Mouse (Mus musculus): ENCODE data around the gene Fcrla.
"Not testable (repeated sequence)": the region's sequence is repeated elsewhere in the genome, so short reads cannot be mapped to it uniquely, and the experiment has no call there.

The Fcrla gene

DNA sequence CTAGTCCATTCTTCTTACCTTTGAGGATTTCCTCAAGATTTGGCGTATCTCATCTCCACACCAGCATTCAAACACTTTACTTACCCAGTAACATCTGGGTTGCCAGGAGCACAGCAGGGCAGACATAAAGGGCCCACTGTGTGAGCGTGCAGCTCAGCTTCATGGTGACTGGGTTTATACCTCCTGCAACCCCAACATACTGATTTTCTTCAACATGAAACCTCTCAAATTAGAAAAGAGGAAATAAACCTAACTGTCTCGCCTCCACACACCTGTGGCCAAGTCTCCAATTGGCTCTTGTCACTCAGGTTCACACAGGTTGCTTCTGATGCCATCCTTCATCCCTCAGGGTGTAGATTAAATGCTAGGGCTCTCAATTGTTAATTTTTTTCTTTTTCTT is at the start of gene Fcrla:
Gene Fcrla, minus strand, starts transcription at position 206 of the 400 bp plus-strand sequence.
- no peak for DNase-seq (ENCODE audit: low spot score)

DNA sequence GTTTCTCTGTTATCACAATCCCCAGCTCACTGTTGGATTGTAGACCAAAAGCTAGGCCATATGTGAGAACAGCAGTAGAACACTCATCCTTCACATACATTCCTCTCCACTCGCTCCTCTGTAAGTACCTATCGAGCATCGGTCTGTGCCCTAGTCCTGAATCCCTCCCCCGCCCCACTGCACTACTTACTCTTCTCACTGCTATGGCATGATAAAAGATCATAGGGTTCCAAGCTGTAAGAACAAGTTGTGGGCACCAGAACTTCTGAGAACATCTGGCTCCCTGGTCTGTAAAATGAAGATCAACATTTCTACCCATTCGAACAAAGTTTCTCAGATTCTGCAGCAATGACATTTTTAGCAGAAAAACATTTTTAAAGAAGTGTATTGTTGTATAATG is 49.1 kb upstream of the Fcrla start, which contains the start of gene Fcgr2b:
Gene Fcgr2b, minus strand, starts transcription at position 101 of the 400 bp plus-strand sequence.
- no peak for DNase-seq (ENCODE audit: low spot score)

DNA sequence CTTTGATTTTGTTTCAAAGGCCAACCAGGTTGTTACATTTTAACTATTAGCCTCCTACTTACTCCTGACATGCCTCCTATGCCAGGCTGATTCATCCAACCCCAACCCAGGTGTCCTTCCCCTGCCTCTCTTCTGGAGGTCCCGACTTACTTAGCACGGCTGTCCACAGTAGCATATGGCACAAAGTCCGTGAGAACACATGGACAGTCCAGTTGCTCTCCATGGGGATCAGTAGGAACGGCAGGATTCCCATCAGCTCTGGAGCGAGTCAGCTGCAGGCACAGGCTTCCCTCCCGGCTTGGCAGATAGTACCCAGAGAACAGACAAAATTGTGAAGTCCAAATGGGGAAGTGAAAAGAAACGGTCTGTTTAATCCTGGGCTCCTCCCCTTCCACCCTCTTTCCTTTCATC is 48.4 kb upstream of the Fcrla start:
- DNase-seq (ENCODE audit: low spot score): peak; percentile 25

DNA sequence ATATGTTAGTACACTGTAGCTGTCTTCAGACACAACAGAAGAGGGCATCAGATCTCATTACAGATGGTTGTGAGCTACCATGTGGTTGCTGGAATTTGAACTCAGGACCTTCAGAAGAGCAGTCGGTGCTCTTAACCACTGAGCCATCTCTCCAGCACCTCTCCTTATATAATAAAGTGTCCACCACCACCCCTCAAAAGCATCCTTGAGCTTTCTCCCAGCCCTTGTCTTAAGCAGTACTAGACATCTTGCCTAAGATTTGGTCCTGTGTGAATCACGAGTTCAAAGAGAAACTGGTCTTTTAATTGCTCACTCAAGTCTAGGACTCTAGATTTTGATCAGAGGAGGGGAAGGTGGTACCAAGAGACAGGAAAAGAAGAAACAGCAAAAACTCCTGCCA is 48.0 kb upstream of the Fcrla start:
- DNase-seq (ENCODE audit: low spot score): not testable (repeated sequence)

DNA sequence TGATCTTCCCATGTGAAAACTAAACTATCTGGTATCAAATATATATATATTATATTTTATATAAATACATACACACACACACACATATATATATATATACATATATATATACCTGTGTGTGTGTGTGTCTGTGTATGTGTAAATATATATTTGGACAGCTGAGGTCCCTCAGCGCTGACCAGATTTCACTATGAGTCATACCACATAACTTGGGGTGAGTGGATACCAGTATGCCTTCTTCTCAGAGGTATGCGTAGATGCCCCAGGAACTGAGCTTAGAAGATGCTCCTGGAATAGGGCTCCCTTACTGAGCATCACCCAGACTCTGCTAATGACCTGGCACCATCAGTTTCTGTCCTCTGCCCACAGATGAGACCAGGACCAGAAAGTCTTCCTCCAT is 47.4 kb upstream of the Fcrla start:
- no peak for DNase-seq (ENCODE audit: low spot score)

DNA sequence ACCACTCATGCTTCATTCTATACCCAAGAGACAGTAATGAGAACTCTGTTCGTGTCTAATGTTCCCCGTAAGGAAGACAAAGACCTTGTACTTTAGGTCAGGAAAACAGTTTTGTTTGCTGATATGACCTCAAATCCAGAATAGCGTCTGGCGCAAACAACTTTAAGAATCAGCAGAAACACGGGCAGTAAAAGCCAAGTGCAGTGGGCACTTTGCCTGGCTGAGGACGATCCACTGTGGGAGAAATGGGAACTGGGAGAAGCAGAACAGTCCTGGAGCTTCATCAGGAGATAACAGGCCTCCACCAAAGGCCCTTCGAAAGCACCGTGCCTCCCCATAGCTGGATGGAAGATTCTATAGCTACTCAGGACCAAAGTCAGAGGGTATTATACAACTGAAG is 46.8 kb upstream of the Fcrla start:
- no peak for DNase-seq (ENCODE audit: low spot score)

DNA sequence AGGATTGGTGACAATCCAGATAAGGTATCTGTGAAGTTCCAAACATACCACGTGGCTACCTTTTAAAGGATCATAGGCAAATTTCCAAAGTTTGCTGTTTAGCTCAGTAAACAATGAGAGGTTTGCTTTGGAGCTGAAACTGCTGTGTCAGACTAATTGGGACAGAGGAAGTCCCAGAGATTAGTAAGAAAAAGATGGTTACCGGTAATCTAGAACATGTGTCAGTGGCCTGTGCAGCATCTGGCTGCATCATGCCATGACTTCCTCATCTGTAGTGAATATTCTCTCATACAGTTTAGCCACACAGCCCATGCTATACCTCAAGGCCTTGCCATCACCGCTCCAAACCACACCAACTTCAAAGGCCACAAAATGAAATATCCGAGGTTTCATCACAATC is 45.6 kb upstream of the Fcrla start:
- no peak for DNase-seq (ENCODE audit: low spot score)

DNA sequence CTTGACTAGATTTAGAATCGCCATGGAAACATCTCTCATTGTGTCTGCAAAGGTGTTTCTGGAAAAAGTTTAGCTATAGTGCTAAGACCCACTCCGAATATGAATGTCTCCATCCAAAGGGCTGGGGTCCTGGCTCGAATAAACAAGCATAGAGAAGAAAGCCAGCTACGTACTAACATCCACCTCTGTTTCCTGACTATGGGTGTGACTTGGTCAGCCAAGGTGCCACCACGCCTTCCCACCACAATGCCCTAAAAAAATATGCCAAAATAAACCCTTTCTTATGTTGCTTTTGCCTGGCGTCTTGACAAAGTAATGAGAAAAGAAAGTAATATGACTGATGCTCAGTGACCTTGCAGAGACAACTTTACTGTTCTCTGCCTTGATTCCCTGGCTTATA is 45.1 kb upstream of the Fcrla start:
- DNase-seq (ENCODE audit: low spot score): no peak

DNA sequence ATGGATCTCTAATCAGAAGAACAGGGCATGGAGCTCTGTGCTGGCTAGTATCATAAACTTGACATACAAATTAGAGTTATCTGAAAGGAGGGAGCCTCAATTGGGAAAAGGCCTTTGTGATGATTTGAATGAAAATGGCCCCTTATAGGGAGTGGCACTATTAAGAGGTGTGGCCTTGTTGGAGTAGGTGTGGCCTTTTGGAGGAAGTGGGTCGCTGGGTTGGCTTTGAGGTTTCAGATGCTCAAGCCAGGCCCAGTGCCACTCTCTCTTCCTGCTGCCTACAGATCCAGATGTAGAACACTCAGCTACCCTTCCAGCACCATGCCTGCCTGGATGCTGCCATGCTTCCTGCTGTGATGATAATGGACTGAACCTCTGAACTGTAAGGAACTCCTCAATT is 41.2 kb upstream of the Fcrla start:
- DNase-seq (ENCODE audit: low spot score): no peak

DNA sequence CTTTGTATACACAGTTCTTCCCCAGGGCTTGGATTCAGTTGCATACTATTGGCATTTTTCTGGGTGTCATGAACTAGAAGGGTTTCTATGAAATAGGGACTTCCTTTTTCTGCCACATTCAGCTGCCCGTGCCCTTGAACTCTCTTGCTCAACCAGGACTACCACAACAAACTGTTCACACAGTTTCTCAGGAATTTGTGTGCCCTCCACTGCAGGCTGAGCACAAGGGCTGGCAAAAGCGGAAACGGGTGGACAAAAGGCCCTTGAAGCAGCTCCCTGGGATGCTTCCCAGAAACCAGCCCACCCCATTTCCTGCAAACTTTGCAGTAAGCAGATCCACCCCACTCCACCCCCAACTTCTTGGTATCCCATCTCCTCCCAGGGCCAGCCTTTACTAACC is 40.2 kb upstream of the Fcrla start:
- peak; percentile 36 for DNase-seq (ENCODE audit: low spot score)

DNA sequence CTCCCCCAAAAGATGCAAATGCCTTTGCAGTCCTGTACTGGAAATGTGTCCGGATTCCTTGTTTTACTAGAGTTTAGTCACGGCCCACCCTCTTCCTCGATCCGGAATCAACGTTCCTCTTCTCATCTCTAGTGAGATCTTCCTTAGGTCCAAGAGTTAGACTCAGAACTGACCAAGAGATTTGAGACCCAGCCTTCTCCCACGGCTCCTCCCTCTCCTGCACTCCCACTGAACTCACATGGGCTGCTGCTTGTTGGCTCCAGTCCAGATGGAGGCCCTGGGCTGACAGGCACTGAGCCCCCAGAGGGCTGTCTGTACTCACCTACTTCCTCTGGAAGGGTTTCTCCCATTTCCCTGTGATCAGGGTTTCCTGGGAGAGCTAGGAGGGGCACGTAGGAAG is 35.7 kb upstream of the Fcrla start:
- no peak for DNase-seq (ENCODE audit: low spot score)

DNA sequence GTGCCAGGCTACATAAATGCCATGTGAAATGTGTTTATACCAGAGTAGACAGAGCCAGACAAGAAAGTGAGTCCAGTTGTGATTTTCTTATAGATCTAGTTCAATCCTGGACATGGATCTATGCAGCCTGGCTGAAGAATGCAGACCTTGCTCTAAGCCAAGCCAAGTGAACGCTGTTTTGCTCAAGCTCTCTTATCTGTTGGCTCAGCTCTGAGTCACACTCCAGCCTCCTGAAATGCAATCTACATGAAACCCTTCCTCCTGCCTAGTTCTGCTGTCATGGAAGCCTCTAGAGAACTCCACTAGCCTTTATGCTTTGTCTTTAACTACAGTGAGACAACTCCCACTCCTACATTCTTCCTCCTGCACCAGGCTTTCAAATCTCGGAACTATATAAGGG is 34.9 kb upstream of the Fcrla start:
- no peak for DNase-seq (ENCODE audit: low spot score)

DNA sequence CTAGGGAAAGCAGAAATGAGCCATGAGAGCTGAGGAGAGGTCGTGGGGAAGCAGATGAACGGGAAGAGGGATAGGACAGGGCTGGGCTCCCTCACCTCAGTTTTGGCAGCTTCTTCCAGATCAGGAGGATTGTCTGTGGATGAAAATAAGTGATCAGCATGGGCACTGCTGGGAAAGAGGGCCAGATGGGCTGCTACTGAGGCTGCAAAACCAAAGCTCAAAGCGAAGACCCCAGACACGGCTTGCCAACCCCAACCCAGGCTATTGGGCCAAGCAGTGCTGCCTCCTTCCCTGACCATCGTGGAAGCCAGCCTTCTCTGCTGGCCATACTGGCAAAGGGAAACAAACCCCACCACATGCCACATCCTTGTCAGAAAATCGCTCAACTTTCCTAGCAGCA is 33.7 kb upstream of the Fcrla start:
- no peak for DNase-seq (ENCODE audit: low spot score)

- no peak for DNase-seq (ENCODE audit: low spot score)
Observed at GRCm38 (mm10) chr1:170959791-170960190, 32.4 kb upstream of the Fcrla start.

GRCm38 (mm10) chr1:170958225-170958624 is 30.8 kb upstream of the Fcrla start:
- no peak for DNase-seq (ENCODE audit: low spot score)

GRCm38 (mm10) chr1:170953192-170953591 is 25.8 kb upstream of the Fcrla start:
- DNase-seq (ENCODE audit: low spot score): peak; percentile 26

DNA sequence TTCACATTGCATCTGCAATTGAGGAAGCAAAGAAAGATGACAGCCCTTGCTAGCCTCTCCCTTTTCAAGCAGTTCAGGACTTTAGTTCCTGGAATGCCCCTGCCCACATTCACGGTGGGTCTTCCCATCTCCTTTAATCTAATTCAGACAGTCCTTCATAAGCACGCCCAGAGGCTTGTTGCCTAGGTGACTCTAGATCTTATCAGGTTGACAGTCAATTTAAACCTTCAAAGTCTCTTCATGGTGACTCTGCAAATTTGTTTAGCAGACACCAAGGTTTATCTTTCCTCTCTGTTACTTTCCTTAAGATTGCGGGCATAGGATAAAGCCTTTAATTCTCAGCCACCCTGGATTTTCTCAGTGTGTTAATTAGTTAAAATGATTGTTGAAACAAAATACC is 23.4 kb upstream of the Fcrla start:
- no peak for DNase-seq (ENCODE audit: low spot score)

DNA sequence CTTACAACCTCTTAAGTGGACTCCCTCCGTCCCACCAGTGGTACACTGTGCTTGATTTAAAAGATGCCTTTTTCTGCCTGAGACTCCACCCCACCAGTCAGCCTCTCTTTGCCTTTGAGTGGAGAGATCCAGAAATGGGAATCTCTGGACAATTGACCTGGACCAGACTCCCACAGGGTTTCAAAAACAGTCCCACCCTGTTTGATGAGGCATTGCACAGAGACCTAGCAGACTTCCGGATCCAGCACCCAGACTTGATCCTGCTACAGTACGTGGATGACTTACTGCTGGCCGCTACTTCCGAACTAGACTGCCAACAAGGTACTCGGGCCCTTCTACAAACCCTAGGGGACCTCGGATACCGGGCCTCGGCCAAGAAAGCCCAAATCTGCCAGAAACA is 17.5 kb upstream of the Fcrla start:
- not testable (repeated sequence) for DNase-seq (ENCODE audit: low spot score)

GRCm38 (mm10) chr1:170944151-170944550 is 16.8 kb upstream of the Fcrla start:
- not testable (repeated sequence) for DNase-seq (ENCODE audit: low spot score)

GRCm38 (mm10) chr1:170939255-170939654 is 11.9 kb upstream of the Fcrla start:
- peak; percentile 59 for DNase-seq (ENCODE audit: low spot score)

DNA sequence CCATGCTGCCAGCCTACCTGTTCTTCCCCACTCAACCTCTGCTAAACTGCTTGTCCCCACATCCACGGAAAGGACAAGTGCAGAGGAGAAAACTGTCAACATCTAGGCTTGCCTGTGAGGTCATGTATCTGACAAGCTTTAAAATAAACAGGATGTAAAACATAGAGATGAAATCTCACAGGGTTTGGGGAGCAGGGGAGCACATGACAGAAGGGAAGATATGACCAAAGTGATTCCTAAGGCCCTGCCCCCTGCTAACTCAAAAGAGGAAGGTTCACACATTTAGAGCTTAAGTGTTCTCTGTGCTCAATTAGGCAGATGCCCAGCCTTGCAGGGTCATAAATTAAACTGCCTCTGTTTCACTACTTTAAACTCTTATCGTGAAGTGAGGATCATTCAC is 7.0 kb upstream of the Fcrla start:
- peak; percentile 26 for DNase-seq (ENCODE audit: low spot score)

DNA sequence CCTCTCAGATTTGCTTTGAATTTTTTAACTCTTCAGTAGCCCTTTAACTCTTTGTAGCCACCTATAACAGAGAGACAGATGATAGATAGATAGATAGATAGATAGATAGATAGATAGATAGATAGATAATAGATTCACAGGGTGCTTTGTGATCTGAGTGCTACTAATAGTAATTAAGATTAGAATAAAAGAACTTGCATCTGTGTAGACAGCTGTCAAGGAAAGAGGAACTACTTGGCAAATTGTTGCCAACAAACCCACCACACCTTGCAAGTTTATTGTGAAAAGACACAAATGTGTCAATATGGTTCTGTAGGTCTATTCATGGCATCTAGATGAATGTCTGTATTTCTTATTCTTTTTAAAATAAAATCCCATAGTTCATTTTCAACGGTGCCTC is 6.6 kb upstream of the Fcrla start:
- DNase-seq (ENCODE audit: low spot score): no peak

DNA sequence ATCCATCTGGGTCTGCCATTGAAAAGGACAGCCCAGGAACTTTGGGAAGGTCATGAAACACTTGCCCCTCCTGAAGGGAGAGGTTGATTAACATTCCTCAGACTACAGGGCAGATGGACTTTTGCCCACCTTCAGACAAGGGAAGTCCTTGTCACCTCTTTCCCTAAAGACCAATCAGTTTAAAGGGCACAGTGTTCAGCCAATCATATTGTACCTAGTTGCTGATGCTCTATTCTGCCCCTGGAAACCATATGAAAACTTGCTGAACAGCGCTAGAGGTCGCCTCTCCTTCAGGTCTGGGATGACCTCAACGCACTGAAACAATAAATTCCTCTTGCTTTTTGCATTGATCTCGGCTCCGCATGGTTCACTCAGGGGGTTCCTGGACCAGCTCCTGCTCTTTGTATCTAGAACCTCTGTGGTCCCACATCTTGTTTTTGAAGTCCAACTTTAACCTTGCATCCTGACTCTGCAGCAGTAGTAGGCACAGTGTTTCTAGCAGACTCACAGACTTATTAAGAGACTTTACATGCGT is 6.1 kb upstream of the Fcrla start:
- DNase-seq (ENCODE audit: low spot score): no peak

- DNase-seq (ENCODE audit: low spot score): no peak
Observed at GRCm38 (mm10) chr1:170932043-170932442, 4.7 kb upstream of the Fcrla start.

DNA sequence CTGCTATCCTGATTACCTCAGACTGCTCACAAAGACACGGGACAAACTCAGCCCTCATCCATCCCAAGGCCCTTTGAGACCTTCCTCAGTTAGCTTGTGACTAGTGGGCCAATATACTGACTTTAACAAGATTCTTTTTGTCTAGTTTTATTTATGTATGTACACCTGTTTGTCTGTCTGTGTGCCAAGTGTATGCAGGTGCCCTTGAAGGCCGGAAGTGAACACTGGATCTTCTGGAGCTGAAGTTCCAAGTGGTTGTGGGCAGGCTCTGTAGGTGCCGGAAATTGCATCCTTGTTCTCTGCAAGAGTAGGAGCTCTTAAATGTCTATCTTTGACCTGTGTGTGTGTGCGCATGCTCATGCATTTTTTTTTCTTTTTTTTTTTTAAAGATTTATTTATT is 1.9 kb upstream of the Fcrla start:
- DNase-seq (ENCODE audit: low spot score): no peak
